Mouse (Mus musculus) CD8-positive naive resting alpha-beta T cell, adult 57 days (primary cell): ENCODE measurements around the gene Vmn1r70. TPM values are rescaled to one million over a fixed set of nuclear protein-coding genes. Genes with fewer than 3 reads are reported as not detected.

ENCODE experiments used
- total RNA-seq: library from RNA; stranded (reverse); gene quantifications from one replicate; pipeline ENCODE4 v1.2.4, GENCODE M21; 2023

Vmn1r70 gene
- total RNA-seq: not detected

GRCm38 (mm10) chr7:10631232-10631631, at the start of gene Vmn1r70:
TSS of gene Vmn1r70 (plus strand) at chr7:10631532.

GRCm38 (mm10) chr7:10613559-10613958, 17.8 kb upstream of the Vmn1r70 start, which contains the start of gene Vmn1r69:
TSS of gene Vmn1r69 (minus strand) at chr7:10613659.

Other genes starting within 250 kb of the Vmn1r70 start
- not detected for gene Vmn1r67, start 188.2 kb upstream of the Vmn1r70 start, total RNA-seq
- gene Zik1, start 136.1 kb upstream of the Vmn1r70 start, total RNA-seq: 1.7 TPM
- gene Vmn1r68, start 73.0 kb upstream of the Vmn1r70 start, total RNA-seq: not detected
- not detected for gene Vmn1r69, start 17.9 kb upstream of the Vmn1r70 start, total RNA-seq
- gene Nlrp4b, start 56.3 kb downstream of the Vmn1r70 start, total RNA-seq: not detected
- not detected for gene Vmn1r71, start 122.8 kb downstream of the Vmn1r70 start, total RNA-seq